Mouse (Mus musculus) c-Kit-positive CD71-negative TER-119-negative erythroid progenitor cells, embryonic 14.5 days (primary cell): Measurements from ENCODE around the gene Olfr323.

Experiments
- DNase-seq: peaks from one replicate; pipeline ENCODE4 v3.0.0-alpha.2; 2013; ENCODE audit warnings: low read depth

Olfr323 gene

GRCm38 (mm10) chr11:58630401-58630800 lies at the start of gene Olfr323:
TSS of gene Olfr323 (minus strand) at chr11:58630501.
- DNase-seq: no peak

GRCm38 (mm10) chr11:58671825-58672224 lies 41.5 kb upstream of the Olfr323 start:
- DNase-seq: no peak

DNA sequence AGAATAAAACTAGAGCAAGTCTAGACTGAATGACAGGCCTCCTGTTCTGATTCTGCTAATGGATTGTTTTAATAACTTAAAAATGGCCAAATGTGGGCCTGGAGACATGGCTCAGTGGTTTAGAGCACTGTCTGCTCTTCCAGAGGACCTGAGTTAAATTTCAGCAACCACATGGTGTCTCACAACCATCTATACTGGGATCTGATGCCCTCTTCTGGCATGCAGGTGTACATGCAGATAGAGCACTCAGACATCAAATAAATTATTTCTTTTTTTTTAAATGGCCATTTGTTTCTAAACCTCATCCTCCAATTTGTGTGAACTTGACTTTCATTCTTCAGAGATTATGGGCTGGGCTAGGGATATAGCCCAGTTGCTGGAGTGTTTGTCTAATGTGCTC lies 39.0 kb upstream of the Olfr323 start:
- DNase-seq: no peak

DNA sequence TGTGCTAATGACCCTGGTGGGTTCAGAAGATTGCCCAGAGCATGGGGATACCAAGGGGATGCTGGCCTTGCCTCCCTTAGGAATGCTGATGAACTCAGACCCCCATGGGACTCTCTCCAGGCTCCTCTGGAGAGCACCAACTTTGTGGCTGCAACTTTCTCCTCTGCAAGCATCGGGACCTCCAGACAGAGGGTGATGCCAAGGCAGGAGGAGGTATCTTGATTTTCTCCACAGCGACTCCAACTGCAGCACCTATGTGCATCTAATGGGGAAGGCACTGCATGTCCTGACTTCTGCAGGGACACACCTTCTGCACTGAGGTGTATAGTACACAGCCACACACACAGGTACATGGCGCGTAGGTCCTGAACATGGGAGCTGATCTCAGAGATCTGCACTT lies 28.3 kb upstream of the Olfr323 start, which contains the start of gene Olfr322:
TSS of gene Olfr322 (plus strand) at position 187 of the 400 bp plus-strand sequence.
- no peak for DNase-seq

GRCm38 (mm10) chr11:58655151-58655550 lies 24.9 kb upstream of the Olfr323 start:
- no peak for DNase-seq

DNA sequence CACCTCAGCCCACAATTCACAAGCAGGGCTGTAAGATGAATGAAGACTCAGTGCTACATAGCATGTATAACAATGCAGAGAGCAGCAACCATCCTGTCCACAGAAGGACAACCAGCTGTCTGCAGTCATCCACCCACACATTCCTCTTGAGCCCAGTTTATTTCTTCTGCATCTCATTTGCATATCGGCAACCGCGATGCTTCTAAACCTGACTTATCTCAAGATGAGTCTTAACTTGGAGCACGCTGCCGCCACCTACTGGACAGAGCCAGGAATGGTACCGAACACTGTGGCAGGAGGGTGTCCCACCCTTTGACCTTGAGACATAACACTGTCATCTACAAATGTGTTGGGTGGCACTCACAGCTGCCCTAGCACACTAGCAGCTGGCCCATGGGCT lies 13.0 kb upstream of the Olfr323 start:
- DNase-seq: peak; percentile 69

DNA sequence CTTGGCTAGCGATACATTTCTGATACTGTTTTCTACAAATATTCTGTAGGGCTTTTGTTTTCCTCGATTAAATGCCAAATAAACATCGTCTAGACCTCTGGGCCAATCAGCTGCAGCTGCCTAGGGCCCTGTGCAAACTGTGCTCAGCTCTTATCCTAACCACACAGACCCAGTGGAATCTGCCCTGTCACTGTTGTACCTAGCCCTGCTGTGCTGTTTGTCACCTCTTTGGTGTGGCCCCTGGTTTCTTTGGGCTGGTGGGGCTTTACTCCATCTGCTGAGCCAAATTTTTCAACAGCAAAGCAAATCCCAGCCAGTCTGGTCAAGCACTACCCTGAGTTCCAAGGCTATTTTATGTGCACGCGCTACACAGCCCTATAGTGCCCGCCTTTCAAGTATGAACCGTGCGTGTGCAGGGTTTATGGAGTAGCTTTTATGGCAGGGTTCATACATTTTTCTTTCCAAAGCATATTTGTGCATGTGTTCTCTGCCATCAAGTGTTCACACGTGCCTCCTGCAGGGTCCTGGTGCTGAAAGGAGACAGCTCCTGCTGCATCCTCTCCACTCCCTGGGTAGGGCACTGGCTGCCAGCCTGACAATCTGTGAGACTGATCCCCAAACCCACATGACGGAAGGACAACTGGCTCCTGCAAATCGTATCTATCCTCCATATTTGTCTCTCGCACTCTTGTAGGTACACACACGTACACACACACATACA lies 11.5 kb upstream of the Olfr323 start:
- peak; percentile 40 for DNase-seq

GRCm38 (mm10) chr11:58641057-58641456 lies 10.8 kb upstream of the Olfr323 start:
- DNase-seq: peak; percentile 43

DNA sequence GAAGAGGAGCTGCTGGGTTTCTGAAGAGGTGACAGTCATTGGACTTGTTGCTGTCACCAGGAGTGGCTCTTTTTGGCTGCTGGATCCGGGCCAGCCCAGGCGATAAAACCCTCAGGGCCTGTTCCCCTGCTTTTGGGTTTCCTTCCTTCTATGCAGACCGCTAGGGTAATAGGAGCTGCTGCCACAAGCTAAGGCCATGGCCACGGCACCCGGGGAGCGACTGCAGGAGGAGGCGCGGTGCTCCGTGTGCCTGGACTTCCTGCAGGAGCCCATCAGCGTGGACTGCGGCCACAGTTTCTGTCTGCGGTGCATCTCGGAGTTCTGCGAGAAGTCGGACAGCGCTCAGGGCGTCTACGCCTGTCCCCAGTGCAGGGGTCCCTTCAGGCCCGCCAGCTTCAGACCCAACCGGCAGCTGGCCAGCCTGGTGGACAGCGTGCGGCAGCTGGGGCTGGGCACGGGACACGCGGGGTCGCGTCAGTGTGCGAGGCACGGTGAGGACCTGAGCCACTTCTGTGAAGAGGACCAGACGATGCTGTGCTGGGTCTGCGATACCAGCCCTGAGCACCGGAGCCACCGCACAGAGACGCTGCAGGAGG lies 10.1 kb upstream of the Olfr323 start, which contains the start of gene Trim58:
TSS of gene Trim58 (plus strand) at position 194 of the 596 bp plus-strand sequence.
- DNase-seq: peak; percentile 22

DNA sequence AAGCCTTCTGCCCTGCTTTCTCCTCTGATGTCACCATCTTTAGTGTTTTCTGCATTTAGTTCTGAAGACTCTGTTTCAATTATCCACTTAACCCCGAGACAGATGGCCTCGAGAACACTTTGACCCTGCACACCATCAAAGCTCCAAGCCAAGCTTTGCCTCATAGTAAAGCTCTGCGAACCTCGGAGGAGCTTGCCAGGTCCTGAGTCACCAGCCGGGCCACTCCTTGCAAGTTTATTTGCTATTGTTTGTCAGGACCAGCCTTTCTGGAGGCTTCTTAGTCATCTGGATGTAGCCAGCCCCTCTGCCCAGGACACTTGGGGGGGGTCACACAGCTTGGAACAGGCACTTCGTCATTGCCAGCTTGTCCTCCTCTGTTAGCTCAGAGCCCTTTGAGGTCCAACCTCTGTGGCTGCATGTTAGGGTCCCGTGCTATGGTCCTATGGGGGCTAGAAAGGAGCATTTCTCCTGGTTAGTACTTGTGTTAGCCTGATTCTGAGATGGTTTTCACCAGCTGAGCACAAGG lies 7.9 kb upstream of the Olfr323 start:
- DNase-seq: no peak

DNA sequence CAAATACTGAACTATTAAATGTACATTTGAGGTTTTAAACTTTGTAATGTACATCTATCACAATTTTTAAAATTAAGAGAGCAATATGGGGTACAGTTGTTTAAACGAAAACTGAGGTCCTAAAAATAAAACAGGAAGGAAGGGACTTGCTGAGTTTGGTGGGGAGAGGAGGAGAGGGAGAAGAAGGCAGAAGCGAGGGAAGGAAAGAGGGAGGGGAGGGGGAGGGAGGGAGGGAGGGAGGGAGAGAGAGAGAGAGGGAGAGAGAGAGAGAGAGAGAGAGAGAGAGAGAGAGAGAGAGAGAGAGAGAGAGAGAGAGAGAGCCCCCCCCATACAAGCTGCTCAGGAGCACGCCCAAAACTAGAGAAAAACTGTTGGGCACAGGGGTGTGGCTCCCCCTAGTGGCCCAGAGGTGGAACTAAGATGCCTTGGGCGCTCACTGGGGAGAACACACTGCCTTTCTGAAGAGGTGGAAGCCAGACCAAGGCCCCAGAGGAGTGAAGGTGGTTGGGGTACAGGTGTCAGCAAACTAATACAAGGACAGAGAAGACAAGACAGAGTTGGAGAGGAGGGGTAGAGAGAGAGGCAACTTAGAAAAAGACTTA lies 6.2 kb upstream of the Olfr323 start:
- peak; percentile 60 for DNase-seq

DNA sequence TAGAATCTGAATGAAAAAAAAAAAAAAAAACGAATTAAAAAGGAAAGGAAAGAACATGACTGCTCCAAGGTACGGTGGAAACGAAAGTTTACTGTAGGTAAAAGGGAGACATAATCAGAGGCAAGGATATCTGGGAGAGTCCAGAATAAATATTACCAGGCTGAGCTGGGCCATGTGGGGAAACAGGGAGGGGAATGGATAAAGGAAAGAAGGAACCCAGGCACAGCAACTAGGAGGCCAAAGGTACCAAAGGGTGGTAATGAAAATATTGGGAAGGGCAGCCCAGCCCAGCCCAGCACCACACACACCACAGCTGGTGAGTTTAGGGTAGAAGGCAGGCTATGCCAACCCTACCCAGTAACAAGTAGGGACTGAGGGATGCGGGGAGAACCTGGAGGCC lies 4.6 kb upstream of the Olfr323 start:
- no peak for DNase-seq

DNA sequence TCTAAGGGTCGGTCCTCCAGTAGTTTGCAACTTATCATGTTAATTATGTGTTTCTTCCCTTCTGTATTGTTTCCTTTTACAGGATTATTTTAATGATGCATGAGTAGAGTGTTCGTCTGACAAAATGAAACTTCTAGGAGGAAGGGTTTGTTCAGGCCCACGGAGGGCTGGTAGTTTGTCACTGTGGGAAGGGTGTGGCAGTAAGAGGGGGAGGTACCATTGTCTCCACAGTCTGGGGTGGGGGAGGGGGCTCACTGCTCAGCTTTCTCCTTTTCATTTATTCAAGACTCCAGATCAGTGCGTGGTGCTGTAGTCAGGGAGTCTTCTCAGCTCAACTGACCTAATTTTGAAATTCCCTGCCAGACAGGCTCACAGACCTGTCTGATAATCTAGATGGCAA lies 4.2 kb downstream of the Olfr323 start:
- no peak for DNase-seq

- DNase-seq: no peak
Observed at GRCm38 (mm10) chr11:58618793-58619192, 11.5 kb downstream of the Olfr323 start.

GRCm38 (mm10) chr11:58618369-58618768 lies 11.9 kb downstream of the Olfr323 start:
- DNase-seq: no peak

GRCm38 (mm10) chr11:58615975-58616374 lies 14.3 kb downstream of the Olfr323 start, which contains the start of gene 2210407C18Rik:
TSS of gene 2210407C18Rik (minus strand) at chr11:58616075.
- DNase-seq: no peak

DNA sequence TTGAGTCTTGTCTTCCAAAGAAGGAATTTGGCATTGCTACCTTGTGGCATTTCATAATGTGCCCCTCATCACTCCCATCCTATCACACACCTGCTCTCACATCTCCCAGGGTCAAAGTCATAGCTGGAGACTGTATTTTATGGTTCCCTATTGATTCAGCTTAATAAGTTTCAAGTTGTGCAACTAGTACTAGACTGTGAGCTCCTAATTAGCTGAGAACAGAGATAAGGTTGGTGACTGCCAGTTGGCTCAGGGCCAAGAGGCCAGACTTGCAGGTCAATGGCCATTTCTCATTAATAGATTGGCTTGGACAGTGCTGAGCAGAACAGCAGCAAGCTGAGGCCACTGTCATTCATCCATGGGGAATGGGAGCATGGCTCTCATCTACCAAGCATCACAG lies 15.8 kb downstream of the Olfr323 start:
- DNase-seq: no peak

DNA sequence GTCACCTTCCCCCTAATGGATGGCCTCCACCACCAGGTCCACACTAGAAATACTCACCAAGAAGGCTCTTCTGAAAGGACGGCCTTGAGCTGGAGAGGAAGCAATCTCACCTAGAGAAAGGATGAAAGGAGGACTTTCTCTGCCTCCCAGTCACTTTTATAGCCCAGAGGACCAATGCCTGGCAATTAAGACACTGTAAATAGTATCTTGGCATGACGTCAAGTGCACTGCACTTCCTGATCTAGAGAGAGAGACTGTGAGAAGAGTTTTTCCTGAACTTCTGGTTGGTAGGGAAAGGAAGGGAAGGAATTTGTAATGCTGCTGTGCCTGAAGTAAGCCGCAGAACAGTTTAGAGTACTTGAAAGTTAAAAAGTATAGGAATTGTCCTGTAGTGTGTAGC lies 16.9 kb downstream of the Olfr323 start:
- no peak for DNase-seq

DNA sequence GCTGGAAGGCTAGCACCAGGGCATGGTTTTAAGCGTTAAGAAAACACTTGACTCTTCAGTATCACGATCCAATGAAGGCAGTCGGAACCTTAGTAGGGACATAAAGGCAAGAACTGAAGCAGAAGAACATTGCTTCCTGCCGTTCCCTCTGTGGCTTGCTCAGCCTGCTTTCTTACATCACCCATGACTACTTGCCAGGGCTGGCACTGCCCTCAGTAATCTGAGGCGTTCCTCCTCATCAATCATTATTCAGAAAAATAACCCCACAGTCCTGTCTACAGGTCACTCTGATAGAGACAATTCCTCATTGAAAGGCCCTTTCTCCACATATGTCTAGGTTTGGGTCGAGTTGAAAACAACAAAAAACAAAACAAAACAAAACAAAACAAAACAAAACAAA lies 23.3 kb downstream of the Olfr323 start:
- no peak for DNase-seq

DNA sequence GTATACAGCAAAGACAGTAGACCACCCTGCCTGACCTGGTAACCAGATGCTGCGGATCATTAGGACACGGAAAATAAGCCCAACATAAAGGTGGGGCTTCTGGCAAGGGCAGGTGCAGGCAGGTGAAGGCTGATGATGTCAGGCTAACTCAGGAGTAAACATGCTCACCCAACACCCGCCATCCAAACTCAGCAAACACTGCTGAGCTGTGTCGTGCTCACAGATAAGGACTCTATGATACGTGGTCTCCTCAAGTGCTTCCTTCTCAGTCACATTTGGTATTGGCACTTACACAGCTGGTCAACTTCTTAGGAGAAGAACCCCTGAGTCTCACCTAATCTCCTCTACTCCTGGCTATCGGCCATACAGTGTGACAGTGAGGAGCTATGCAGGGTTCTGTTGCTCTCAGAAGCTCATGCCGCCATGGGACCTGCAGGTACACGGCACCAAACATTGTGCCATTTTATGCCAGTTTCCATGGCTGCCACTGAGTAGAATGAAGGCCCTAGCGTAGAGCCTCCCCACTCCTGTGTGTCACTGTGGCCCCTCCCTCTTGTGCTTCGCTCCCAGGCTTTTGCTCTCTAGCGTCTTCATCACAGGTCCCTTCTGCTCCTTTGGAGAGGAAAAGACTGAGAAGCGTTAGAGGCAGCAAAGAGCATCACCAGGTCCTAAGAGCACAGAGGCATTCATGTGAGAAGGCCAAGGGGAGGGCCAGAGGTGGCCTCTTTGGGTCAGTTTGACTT lies 24.0 kb downstream of the Olfr323 start:
- no peak for DNase-seq

- DNase-seq: no peak
Observed at GRCm38 (mm10) chr11:58605228-58605627, 25.1 kb downstream of the Olfr323 start.

DNA sequence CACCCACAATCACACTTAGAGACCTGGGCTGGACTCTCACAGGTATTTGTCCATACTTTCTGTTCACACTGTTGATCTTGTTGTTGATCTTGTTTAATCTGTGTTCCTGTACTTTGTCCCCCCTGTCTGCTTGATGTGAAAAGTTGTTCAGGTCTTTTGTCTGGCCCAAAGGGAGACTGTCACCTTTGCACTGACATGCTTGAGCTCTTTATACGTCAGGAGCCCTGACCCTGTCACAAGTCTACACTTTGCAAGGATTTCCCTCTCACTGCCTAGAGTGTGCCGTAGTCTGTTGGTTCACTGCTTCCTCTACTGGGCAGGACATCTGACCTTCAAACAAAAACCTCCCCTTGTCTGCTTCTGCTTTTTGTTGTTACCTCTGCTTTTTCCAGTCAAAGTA lies 25.6 kb downstream of the Olfr323 start:
- DNase-seq: no peak
